Mouse (Mus musculus) neural tube, embryonic 14.5 days (tissue): ENCODE results near the gene Gm17949. TPM values are rescaled to one million over a fixed set of nuclear protein-coding genes. Genes with fewer than 3 reads are reported as not detected.

ENCODE experiments used
- ATAC-seq: fragments of 200-750 bp; cut with Nextera tagmentation; 2 replicates; pipeline ENCODE4 v1.8.0; 2017; ENCODE audit warnings: low read depth, mild to moderate bottlenecking, moderate TSS enrichment, moderate library complexity
- H3K27ac ChIP-seq: fragments of 300-500 bp; sonication (generic); 2 replicates; pipeline ENCODE4 v1.5.1; 2014; ENCODE audit warnings: low read depth, mild to moderate bottlenecking, control low read depth, low read length, moderate library complexity, mixed read lengths
- H3K27me3 ChIP-seq: fragments of 300-500 bp; sonication (generic); 2 replicates; pipeline ENCODE4 v1.6.1; 2014; ENCODE audit warnings: low read length; ENCODE audit not compliant: control insufficient read depth, insufficient read depth
- H3K36me3 ChIP-seq: fragments of 300-500 bp; sonication (generic); 2 replicates; pipeline ENCODE4 v1.6.1; 2014; ENCODE audit warnings: low read length, mixed read lengths; ENCODE audit not compliant: control insufficient read depth, insufficient read depth
- H3K4me1 ChIP-seq: fragments of 300-500 bp; sonication (generic); 2 replicates; pipeline ENCODE4 v1.6.1; 2014; ENCODE audit warnings: low read length; ENCODE audit not compliant: control insufficient read depth, insufficient read depth
- H3K4me2 ChIP-seq: fragments of 300-500 bp; sonication (generic); 2 replicates; pipeline ENCODE4 v1.6.1; 2014; ENCODE audit warnings: mild to moderate bottlenecking, low read depth, low read length, control low read depth
- H3K4me3 ChIP-seq: fragments of 300-500 bp; sonication (generic); 2 replicates; pipeline ENCODE4 v1.5.1; 2014; ENCODE audit warnings: low read depth, low read length, control low read depth, mixed read lengths
- H3K9ac ChIP-seq: fragments of 300-500 bp; sonication (generic); replicated peaks from 2 replicates; pipeline ENCODE4 v1.6.1; 2014; ENCODE audit warnings: low read depth, mild to moderate bottlenecking, control low read depth, low read length, mixed read lengths
- H3K9me3 ChIP-seq: fragments of 300-500 bp; sonication (generic); 2 replicates; pipeline ENCODE4 v1.6.1; 2016; ENCODE audit warnings: low read length; ENCODE audit not compliant: control insufficient read depth
- WGBS: fragments of 180-500 bp; shearing (Covaris S2); extraction: QIAGEN DNeasy Blood & Tissue Kit; methylation state at CpG from one replicate; pipeline ENCODE4 v1.1.7; 2014; 5-methylcytosine and 5-hydroxymethylcytosine counted together
- polyA plus RNA-seq: library from polyadenylated mRNA; unstranded; fragments of >200 nt; fragmentation: Nextera tagmentation; extraction: Ambion mirVana; gene quantifications from 2 replicates; pipeline ENCODE4 v1.2.1, GENCODE M21; 2014

Gm17949 gene
- polyA plus RNA-seq, 1 experiment from 2014 or later: 0.63 TPM

DNA sequence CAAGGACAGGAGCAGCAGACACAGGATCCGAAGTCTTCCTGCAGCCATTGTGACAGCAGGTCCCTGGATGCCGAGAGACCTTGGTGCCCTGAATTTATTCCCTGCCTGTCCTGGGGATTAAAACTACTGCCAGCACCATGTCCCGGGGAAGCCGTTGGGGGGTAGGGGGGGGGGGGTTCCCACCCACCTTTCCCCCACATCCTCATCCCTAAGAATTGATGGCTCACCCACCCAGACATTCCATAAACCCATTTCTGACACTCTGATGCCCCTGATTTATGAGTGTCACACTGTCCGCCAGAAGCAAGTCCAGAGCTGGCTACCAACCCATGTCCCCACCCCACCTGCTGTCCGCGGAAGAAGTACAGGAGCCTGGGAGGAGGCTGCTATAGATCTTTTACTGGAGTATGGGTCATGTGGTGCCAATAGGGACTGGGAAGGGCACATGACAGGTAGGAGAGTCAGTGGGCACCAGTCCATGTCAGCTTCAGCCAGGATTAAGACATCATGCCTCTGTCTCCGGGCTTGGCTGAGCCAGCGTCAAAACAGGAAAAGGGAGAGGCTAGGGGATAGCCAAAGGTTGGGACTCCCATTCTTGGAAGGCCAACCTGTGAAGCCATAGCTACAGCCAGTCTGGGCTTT lies 11.2 kb upstream of the Gm17949 start, which contains the start of gene Pspn:
Pspn (minus strand) TSS at position 51 of the 642 bp plus-strand sequence.
- Histone ChIP-seq H3K4me2 (no peak within 1 kb of the TSS), H3K36me3 (peaks cover 22% of the 10 kb centered on the region; the same call in 1 of the 2 replicates), H3K4me3 (no peak within 1 kb of the TSS), H3K9ac (no peak within 1 kb of the TSS), H3K27ac (no peak within 1 kb of the TSS), H3K9me3 (no peaks in the 10 kb centered on the region), H3K4me1 (0 out of 2 replicates have a peak, but pooled peaks cover 3% of the 10 kb centered on the region), H3K27me3 (no peaks in the 10 kb centered on the region)
- ATAC-seq: no peak
- WGBS: 84% methylated on average over 9 of the region's 9 CpGs

DNA sequence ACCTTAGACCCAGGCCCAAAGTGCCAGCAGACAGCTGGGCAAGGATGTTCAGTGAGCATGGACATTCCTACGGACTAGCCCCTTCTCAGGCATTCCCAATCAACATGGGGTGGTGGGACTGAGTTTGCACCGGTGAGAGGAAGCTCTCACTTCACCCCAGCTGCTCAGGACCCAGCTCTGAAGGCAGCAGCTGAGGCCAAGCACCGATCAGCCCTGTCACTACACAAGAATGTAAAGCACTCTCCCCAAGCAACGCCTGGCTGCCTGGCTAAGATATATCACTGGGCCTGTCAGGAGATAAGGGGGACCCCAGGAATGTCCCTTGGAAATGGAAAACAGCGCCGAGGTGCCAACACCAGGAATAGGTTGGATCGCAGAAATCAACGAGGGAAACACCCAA lies 10.0 kb upstream of the Gm17949 start:
- H3K36me3 ChIP-seq: peaks cover 27% of the 10 kb centered on the region
- H3K27ac ChIP-seq: no peak overlapping the region
- H3K9ac ChIP-seq: no peak overlapping the region
- H3K4me1 ChIP-seq: 0 out of 2 replicates have a peak, but pooled peaks cover 3% of the 10 kb centered on the region
- H3K9me3 ChIP-seq: no peaks in the 10 kb centered on the region
- H3K4me3 ChIP-seq: no peak overlapping the region
- H3K27me3 ChIP-seq: no peaks in the 10 kb centered on the region
- WGBS: 74% methylated on average over 8 of the region's 8 CpGs
- no peak for ATAC-seq
- no peak overlapping the region for H3K4me2 ChIP-seq

DNA sequence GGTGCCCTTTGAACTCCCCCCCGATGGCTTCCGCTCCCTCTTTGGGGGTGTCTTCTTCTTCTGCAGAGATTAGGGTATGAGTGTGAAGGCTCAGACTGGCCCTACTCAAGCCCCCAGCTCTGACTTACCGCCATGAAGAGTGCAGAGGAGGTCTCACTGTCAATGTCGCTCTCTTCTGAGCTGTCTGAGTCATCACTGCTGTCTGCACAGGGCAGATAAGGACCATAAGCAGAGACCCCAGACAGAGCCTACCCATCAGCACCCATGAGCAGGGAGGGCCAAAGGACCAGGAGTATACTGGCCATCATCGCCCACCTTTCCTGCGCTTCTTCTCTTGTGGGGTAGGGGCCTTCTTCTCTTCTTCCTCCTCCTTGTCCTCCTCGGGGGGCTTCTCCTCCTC lies 7.3 kb upstream of the Gm17949 start:
- Histone ChIP-seq H3K9ac (no peak overlapping the region), H3K4me3 (no peak overlapping the region), H3K36me3 (peaks cover 25% of the 10 kb centered on the region), H3K9me3 (no peaks in the 10 kb centered on the region), H3K4me2 (no peak overlapping the region), H3K27ac (no peak overlapping the region), H3K27me3 (no peaks in the 10 kb centered on the region), H3K4me1 (no peaks in the 10 kb centered on the region)
- WGBS: 97% methylated on average over 7 of the region's 7 CpGs
- ATAC-seq: no peak

DNA sequence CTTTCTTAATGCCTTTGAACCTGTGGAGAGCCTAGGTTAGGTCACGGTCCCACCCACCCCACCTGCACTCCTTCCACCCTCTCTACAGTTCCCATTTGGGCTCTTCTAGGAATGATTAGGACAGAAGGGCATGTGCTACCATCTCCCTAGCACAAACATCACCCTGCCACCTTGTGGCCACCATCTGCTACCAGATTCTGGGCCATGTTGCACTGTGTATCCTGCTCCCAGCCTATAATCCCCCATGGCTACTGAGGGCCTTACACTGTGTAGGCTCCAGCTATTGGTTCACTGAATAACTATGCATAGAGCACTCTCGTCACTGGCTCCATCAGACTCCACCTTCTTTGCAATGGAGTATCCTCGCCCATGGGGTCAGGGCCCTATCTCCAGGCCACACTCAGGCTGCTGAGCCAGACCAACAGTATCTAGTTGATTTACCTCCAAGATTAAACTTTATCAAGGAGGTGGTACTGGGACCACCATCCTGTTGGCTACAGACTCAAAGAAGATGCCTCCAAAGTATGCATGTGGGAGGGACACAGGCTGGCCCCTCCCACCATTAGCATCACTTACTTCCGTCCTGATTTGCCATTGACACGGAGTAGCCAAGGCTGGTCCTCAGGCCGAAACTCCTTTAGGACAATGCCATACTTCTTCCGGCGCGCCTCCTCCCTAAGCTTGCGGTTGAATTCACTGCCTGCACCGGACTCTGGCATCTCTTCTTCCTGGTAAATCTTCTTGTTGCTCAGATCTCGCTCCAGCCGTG lies 3.9 kb upstream of the Gm17949 start:
- Histone ChIP-seq H3K9me3 (no peaks in the 10 kb centered on the region), H3K36me3 (peaks cover 24% of the 10 kb centered on the region), H3K4me3 (no peak overlapping the region), H3K9ac (no peak overlapping the region), H3K27me3 (no peaks in the 10 kb centered on the region), H3K27ac (no peak overlapping the region), H3K4me1 (peaks cover 11% of the 10 kb centered on the region; the same call in 1 of the 2 replicates), H3K4me2 (no peak overlapping the region)
- WGBS: 96% methylated on average over 13 of the region's 13 CpGs
- ATAC-seq: no peak

DNA sequence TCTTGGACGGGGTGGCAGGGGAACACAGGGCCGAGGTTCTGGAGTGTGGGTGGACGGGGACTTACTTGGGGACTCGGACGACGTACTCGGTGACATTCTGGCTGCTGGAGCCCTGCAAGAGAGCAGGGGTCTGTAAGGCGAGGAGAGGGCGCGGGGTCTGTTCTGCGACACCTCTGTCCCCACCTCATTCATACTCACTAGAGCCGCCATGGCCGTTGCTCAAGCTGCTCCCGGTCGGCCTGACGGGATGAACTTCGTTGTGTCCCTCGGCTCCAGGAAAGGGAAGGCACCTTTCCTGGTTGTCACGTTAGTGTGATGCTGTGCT lies 396 bp upstream of the Gm17949 start:
- peak overlapping the region; percentile 58 for H3K9ac ChIP-seq
- peak overlapping the region; percentile 61 for H3K4me2 ChIP-seq
- H3K27me3 ChIP-seq: no peaks in the 10 kb centered on the region
- peak overlapping the region; percentile 51 for H3K4me3 ChIP-seq
- peak overlapping the region; percentile 30; the same call in 1 of the 2 replicates for H3K27ac ChIP-seq
- peak; percentile 52 for ATAC-seq
- H3K36me3 ChIP-seq: peaks cover 5% of the 10 kb centered on the region; the same call in 1 of the 2 replicates
- peaks cover 11% of the 10 kb centered on the region; the same call in 1 of the 2 replicates for H3K4me1 ChIP-seq
- no peaks in the 10 kb centered on the region for H3K9me3 ChIP-seq
- WGBS: 1% methylated on average over 19 of the region's 19 CpGs

DNA sequence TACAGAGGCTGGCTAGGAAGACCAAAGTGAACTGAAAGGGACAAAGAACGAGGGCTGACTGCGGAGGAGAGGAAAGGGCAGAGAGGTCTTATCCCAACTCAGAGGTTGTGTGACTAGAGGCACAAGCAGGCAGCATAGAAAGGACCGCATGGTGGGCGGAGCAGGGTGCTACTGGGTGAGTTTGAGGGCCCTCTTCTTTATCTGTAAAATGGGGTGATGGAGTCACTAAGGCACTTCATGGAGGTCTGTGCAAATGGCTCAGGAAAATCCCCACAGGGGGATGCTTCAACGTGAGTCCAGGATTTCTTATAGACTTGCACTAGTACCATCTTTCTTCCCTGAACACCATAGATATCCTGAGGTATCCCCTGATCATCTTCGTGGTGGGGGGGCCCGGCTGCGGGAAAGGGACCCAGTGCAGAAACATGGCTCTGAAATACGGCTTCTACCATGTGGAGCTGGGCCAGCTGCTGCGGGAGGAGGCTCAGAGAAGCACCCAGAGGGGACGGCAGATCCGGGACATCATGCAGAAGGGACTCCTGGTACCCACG lies 1.1 kb downstream of the Gm17949 start:
- Histone ChIP-seq H3K4me2 (peak overlapping the region; percentile 61), H3K36me3 (0 out of 2 replicates have a peak, but pooled peaks cover 2% of the 10 kb centered on the region), H3K4me1 (peaks cover 11% of the 10 kb centered on the region; the same call in 1 of the 2 replicates), H3K4me3 (peak overlapping the region; percentile 51), H3K9me3 (no peaks in the 10 kb centered on the region), H3K9ac (peak overlapping the region; percentile 73; the same call in 1 of the 2 replicates), H3K27ac (peak overlapping the region; percentile 96; the same call in 1 of the 2 replicates), H3K27me3 (no peaks in the 10 kb centered on the region)
- no peak for ATAC-seq
- 79% methylated on average over 13 of the region's 13 CpGs for WGBS

DNA sequence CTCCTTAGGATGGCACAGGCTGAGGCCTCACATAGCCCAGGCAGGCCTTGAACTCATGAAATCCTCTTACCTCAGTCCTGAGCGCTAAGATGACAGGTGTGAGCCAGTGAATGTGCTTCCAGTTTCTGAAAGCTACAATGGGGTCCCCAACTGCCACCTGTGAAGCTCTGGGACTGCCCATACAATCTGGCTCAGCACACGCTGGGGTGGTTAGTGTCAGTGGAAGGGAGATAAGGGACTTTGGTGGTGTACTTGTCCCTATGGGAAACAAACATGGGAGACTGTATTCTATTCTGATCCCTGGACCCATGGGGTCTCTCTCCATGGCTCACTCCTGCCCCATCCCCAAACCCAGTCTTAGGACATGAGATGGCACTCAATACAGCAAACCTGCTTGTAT lies 8.4 kb downstream of the Gm17949 start:
- Histone ChIP-seq H3K27ac (no peak overlapping the region), H3K27me3 (no peaks in the 10 kb centered on the region), H3K4me2 (no peak overlapping the region), H3K4me1 (no peaks in the 10 kb centered on the region), H3K9me3 (no peaks in the 10 kb centered on the region), H3K36me3 (peaks cover 33% of the 10 kb centered on the region), H3K4me3 (no peak overlapping the region), H3K9ac (no peak overlapping the region)
- ATAC-seq: no peak
- WGBS: 82% methylated on average over 2 of the region's 2 CpGs

DNA sequence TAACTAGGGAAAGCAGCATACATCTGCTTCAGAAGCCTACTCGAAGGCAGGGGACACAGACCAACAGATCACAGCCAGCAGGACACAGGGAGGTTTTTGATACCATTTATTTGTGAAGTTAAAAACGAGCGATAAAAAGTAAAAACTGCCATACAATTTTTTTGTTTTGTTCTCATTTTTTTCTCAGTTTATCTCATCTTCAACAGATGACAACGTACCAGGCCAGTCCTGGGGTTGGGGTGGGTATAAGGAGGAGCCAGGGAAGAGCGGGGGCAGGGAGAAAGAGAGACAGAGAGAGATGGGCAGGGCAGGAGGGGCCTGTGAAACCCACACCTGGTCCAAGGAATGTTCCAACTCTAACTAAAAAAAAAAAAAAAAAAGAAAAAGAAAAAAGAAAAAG lies 9.7 kb downstream of the Gm17949 start:
- Histone ChIP-seq H3K9ac (no peak overlapping the region), H3K4me2 (no peak overlapping the region), H3K27ac (no peak overlapping the region), H3K4me3 (no peak overlapping the region), H3K27me3 (no peaks in the 10 kb centered on the region), H3K4me1 (no peaks in the 10 kb centered on the region), H3K36me3 (peaks cover 46% of the 10 kb centered on the region), H3K9me3 (no peaks in the 10 kb centered on the region)
- no peak for ATAC-seq
- 96% methylated on average over 5 of the region's 5 CpGs for WGBS

DNA sequence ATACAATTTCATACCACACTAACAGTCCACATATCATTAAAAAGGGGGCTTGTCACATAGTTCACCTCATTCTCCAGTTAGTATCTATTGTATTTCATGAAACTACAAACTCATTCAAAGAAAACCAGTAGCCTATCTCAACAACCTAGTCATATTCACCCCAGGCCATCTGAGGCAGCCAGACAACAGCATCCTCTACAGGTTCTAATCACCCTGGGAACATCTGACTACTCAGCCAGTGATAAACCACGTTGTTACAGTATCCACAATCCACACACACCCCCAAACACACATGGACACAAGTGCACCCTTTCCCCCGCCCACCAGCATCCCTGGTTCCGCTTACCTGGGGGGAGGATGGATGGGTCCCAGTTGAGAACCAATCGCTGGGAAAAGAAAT lies 16.2 kb downstream of the Gm17949 start:
- H3K9ac ChIP-seq: no peak overlapping the region
- 92% methylated on average over 4 of the region's 4 CpGs for WGBS
- H3K4me1 ChIP-seq: peaks cover 12% of the 10 kb centered on the region
- H3K4me3 ChIP-seq: no peak overlapping the region
- no peaks in the 10 kb centered on the region; the same call in 1 of the 2 replicates for H3K27me3 ChIP-seq
- no peak for ATAC-seq
- peaks cover 51% of the 10 kb centered on the region for H3K36me3 ChIP-seq
- H3K27ac ChIP-seq: no peak overlapping the region
- H3K4me2 ChIP-seq: no peak overlapping the region
- no peaks in the 10 kb centered on the region for H3K9me3 ChIP-seq
